Mouse (Mus musculus) frontal cortex, postnatal 36 days (tissue): Measurements from ENCODE around the gene Tbcc.
"Not testable (repeated sequence)": the region's sequence is repeated elsewhere in the genome, so short reads cannot be mapped to it uniquely, and the experiment has no call there.

Source experiments
- DNase-seq, 2 experiments: peaks; one replicate each; pipeline ENCODE4 v3.0.0; 2022; ENCODE audit warnings: low spot score in 2 of 2

Tbcc gene

DNA sequence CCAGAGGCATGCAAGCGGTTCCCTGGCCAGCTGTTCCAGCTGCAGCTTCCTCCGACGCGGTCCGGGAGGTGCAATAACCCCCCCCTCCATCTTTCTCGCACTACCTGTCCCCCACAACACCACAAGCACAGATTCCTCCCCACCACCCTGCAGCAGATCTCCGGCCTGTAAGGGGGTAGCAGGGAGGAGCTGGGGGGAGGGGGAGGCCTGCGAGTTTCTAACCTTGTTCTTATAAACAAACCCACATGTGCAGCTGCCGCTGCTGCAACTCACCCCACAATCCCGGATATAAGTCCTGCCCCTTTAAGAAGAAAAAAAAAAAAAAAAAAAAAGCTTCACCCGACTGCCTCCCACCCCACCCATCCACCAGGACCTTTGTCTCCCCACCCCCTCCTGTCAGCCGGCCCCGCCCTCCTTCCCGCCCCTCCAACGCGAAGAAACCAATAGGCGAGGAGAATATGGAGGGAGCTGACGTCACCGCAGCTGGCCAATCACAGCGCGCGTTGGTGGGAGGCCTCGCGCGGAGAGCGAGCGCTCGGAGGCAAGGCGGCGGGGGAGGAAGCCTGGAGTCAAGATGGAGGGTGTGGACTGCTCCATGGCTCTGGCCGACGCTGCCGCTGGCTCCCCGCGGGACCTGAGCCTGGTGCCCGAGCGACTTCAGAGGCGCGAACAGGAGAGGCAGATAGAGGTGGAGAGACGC lies at the start of gene Tbcc:
TSS of gene Tbcc (plus strand) at position 569 of the 700 bp plus-strand sequence.
- DNase-seq: peak; percentile 96 to 97

DNA sequence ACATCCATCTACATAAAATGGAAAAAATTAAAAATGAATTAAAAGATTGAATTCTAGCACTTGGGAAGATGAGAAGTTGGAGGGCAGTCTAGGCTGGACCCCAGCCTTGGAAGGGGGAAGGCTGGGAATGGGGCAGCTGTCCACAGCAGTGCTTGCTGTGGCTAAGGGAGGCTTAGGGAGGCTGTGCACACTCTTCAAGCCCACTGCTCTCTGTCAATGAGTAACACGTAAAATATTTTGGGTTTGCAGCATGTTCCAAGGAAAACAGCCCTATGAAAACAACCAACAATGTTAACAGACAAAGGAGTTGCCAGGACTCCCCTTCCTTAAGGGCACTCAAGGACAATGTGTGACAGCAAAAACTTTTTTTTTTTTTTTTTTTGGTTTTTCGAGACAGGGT lies 47.5 kb upstream of the Tbcc start:
- DNase-seq: no peak

DNA sequence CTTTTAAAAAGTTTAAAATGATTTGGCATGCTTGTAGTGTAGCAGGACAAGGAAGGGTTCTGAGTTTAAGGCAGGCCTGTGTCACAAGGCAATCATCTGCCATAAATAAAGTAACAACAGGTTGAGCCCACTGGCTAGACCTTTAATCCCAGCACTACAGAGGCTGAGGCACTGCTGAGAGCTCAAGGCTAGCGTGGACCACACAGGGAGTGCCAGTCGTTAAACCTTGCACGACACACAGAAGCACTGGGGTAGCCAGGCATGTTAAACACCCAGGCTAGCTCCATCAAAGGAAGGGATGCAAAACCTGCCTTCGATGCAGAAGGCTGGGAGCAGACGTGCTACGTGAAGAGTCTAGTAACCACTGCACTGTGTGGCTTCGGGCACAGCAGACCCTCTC lies 46.8 kb upstream of the Tbcc start:
- no peak for DNase-seq

DNA sequence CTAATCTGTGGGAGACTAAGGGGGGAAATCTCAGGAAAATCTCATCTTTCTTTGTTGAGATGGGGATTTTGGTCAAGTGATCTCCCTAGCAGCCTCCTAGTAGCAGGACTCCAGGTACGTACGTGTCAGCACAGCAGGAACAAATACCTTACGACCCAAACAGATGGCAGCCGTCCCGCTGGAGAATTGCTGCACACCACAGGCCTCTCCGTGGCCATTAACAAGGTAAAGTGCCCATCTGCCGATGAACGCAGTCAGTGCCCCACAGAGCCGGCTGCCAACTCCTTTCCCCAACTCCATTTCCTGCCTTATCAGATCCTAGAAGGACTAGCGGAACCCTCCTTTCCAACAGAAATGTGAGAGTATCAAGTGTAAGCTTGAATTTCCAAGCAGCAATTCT lies 45.7 kb upstream of the Tbcc start:
- DNase-seq: no peak

DNA sequence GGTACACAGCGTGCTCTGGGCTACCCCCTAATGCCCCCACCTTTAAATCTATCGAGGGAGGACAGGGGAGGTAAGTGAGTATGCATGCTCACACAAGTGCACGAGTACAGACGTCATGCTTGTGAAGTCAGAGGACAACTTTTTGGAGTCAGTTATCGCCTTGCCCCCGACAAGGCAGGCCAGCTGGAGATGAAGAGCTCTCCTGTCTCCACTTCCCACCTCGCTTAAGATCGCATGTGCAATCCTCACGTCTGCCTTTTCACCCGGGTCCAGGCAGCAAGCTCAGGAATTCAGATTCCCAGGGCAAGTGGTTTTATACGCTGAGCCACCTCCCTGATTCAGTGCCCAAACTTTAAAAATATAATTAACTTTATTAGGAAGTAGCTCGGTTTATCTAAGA lies 45.2 kb upstream of the Tbcc start:
- no peak for DNase-seq

DNA sequence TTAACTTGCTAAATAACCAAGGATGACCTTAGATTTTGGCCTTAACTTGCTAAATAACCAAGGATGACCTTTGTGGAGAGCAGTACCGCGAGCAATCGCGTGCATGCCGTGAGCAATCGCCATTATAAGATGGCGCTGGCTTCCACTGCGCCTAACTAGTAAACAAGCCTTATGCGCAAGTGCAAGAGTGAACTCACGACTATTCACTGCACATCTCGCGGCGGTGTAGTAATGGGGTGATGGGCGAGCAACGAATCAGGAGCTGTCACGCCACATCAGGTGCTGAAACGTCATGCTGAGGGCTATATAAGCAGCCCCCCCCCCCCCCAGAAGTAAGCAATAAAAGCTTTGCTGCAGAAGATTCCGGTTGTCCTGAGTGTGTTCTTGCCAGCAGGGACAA lies 43.9 kb upstream of the Tbcc start:
- not testable (repeated sequence) for DNase-seq

DNA sequence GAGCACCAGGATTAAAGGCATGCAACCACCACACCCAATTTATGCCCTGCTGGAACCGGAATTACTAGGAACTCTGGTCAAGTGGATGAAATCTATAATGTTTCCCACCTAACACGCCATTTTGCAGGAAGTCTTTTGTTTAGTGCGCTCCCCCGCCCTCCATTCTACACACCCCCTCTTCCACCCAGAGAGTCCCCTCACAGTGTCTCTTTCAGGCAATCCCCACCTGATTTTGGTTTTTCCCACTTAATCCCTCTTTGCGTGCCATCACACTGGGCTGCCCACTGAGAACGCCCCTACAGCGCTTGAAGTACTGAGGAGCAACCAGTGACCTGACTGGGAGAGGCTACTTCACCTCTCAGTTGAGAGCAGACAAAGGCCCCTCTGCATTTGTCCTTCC lies 43.3 kb upstream of the Tbcc start:
- no peak for DNase-seq

DNA sequence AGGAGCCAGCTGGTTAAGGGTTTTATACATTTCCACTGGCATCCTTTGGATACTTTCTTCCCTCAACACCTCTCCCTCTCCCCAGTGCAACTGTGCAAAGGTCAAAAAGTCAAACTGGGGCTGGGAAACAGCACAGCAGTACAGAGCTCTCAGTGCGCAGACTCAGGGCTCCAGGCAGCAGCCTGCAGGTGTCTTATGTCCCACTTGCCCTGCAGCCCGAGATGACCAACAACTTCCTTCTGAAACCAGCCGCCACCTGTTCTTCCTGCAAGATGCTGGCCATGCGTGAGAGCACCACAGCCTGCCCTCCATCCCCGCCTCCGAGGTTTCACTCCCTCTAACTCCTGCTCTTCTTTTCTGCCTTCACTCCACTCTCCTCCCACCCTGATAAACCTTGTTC lies 37.8 kb upstream of the Tbcc start:
- DNase-seq: no peak

DNA sequence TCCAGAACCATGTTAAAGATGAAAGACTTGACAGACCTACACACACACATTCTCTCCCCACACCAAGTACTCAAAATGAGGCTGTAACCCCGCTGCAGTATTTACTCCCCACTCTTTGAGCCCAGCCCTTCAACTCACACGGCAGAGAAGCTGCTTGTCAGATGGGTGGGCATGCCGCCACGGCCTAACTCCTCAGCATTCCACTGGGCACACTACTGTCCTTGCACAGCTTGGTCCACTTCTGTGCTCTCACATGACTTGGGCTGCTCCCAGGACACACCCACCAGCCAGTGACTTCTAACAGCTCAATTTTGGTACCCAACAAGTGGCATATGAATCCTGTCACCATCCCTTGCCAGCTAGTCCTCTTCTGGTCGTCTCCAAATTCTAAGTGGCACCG lies 37.2 kb upstream of the Tbcc start:
- peak in 1 of 2 experiments; percentile 48 for DNase-seq

DNA sequence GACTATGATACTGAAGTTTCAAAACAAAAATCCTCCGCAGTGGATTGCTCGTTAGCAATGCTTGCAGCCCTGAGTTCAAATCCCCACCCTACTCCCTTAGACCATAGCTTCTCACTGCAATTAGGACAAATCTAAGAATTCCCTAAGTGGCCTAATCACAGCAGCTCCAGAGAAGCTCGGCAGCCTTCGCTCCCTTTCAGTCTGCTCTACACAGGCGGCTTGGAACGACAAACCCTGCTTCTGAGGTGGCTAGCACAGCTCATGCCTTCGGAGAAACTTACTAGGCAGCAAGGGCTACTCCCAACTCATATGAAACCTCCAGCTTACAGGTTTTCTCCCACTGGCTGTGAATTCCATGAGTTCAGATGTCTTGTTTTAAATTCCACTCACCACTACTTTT lies 36.4 kb upstream of the Tbcc start:
- DNase-seq: no peak

DNA sequence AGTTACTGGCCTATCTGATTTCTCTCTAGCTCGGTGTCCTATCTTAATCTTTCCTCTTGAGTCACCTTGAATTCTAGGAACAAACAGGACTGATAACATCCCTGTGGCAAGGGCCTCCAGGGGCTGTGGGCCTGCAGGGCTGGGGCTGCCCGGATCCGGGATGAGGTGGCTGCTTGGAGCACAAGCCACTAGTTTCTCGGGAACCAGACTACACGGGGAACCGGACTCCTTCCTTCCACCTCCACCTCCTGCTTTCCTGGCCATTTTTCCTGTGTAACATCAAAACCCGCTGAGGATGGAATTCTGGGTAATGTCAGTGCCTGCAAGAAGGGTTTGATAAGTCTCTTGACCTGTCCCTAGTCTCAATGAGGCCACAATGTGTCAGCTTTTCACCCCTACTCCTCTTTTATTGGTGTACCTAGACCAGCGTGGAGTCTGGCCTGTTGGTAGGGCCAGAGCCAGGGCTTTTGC lies 35.8 kb upstream of the Tbcc start:
- DNase-seq: no peak

DNA sequence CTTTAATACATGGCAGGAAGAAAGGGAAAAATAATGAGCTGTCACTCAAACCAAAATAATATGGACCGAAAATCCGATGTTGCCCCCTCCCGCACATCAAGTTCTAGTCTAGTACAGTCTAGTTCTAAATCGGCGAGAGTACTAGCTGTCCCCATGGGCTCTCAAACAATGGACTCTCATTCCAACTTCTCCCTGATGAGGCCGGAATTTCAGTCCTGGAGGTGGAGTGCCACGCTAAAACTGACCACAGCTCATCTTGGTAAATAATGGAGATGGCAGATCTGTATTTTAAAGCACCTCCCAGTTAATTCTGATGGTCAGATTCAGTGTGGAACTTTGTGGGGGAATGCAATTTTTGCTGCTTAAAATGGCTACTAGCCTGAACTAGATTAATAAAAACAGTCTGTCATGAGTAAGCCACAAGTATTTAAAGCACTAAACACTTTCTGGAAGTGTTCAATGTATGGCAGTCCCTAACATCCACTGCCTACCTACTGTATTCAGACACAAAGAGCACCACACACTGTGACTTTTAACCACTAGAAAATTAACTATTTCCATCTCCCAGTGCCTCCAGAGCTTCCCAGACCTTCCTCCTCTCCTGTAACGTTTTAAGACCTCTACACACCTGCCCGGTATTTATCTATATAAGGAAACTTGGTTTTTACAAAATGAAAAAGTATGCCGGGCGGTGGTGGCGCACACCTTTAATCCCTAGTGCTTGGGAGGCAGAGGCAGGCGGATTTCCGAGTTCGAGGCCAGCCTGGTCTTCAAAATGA lies 35.0 kb upstream of the Tbcc start:
- no peak for DNase-seq

DNA sequence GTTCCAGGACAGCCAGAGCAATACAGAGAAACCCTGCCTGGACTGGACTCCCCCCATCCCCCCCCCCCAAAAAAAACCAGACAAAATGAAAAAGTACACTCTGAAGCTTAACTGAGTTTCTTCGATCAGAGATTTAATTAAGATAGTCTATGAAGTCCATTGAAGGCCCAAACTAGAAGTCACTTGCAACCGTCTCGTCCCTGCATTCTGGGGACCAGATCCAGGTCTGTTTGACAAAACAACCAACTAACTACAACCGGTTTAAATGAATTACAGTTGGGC lies 34.4 kb upstream of the Tbcc start:
- DNase-seq: no peak

DNA sequence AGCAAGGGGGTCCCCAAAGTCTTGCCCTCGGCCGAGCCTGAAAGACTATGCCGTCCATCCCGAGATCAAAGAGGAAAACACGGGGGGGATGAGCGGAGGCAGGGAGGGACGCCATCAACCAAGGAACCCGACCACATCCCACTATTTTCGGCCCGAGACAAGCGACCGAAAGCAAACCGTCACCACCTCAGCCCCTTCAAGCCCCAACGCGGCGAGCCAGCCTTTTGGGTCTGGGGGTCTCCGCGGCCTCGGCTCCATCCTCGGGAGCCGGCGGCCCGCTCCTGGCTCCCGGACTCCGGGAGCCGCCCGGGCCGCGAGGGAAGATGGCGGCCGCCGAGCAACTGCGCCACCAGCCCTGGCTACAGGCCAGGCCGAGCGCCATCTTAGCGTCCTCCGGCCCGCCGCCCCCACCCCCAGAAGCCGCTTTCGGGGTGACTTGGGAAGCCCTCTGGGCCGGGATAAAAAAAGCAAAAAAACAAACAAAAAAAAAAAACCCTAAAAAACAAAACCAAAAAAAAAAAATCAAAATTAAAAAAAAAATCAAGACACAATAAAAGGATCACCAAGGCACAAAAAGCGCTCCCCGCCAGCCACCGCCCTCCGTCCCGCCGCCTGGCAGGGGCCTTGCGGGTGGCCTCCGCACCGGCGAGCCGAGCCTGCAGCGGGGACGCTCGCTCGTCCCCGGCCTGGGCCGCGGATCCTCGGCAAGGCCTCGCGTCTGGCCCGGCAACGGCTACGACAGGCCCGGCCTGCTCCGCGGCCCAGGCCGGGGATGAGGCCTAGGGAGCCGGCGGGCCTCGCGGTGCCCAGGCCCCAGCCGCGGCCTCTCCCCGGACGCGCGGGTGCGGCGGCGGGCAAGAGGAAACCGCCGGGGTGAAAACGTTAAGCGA lies 33.8 kb upstream of the Tbcc start:
- peak; percentile 67 to 78 for DNase-seq

DNA sequence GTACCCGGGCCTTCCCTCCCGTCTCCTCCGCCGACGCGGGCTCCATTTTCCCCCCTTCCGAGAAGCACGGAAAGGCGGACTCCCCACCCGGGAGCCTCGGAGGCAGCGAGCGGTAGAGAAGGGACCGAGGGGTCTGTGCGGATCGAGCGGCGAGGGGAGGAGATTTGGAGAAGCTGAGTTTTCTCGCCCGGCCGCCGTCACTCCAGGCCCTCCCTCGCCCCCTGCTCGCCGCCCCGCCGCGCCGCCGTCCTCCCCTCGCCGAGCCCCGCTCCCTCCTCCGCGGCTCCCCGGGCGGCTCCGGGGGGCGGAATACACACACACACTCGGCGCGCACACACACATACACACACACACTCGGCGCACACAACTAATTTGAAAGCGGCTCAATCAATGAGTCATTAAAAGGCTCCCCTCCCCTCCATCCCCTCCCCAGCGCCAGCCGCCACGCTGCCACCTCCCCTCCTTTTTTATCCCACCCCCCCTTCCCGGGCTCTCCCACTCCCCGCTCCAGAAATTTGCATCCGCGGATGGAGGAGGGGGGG lies 33.1 kb upstream of the Tbcc start:
- peak; percentile 79 for DNase-seq

DNA sequence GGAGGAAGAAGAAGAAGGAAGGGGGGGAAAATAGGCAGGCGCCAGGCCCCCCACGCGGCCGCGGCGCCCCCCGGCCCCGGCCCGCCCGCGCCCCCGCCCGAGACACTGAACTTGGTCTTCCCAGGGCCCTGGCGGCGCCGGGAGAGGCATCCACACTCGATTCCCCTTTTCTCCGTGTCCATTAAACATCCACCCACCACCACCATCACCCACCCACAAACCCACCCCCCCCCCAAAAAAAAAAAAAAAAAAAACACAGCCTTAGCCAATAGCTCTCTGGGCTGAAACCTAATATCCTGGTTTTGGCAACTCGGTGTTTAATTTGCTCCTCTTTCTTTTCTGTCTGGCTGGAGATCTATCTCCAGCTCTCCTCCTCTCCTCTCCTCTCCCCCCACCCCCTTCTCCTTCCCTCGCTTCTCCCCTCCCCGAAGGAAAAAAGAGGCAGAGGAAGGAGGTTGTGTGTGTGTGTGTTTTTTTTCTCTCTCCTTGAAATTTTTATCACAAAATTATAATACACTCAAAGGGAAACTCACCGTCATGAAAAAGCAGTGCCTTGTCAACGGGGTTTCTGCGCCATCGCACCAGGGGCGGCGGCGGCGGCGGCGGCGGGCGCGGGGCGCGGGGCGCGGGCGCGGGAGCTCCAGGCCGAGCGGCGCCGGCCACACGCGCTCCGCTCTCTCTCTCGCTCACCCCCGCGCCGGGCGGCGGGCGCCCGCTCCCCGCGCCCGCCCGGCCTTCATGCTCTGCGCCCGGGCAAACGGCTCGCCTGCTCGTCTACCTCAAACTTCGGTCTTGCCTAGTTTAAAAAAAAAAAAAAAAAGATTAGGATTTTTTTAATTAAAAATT lies 32.4 kb upstream of the Tbcc start, which contains the start of gene Bicral:
TSS of gene Bicral (minus strand) at position 580 of the 846 bp plus-strand sequence.
- DNase-seq: peak; percentile 68 to 70

DNA sequence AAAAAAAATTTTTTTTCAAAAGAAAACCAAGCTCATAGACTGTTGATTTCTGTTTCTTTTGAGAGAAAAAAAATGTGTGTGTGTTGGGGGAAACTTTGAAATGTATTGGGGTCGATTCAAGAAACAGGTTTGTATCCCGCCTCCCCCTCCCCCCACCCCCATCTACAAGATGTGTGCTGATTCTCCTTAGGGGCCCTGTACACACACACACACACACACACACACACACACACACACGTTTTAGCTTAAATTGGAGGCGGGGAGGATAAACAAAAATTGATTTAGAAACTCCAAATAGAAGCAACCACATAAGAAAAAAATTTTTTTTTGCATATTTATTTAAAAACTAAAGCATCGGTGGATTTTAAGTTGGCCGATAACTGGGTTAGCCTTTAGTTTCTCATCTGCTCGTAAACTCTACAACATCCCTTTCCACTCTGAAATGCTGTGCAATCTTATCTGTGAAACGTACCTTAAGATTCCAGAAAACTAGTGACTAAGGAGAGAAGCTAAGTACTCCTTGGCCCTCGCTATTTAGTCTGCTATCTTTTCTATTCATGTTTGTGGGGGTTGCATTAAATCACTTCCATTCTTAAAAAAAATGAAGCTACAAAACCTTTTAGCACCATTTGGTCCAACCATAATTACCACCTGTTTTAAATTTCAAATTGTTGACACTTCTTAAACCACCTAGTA lies 31.6 kb upstream of the Tbcc start:
- DNase-seq: no peak

DNA sequence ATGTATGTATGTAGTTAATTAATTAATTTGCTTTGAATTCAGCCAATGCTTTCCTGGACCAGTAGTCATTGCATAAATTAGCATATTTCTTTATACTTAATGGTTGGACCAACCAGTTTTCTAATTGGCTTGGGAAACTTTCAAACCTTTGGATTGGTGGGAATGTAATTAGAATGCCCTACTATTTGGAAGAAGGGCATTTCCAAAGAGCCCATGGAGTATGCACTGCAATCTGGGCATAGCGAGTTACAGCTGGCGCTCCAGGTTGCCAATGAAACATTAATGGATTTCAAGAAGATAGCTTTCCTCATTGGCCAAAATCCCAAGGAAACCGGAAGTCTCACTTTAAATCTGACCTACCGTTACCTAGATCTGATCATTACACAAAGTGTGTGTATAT lies 30.4 kb upstream of the Tbcc start:
- no peak for DNase-seq

DNA sequence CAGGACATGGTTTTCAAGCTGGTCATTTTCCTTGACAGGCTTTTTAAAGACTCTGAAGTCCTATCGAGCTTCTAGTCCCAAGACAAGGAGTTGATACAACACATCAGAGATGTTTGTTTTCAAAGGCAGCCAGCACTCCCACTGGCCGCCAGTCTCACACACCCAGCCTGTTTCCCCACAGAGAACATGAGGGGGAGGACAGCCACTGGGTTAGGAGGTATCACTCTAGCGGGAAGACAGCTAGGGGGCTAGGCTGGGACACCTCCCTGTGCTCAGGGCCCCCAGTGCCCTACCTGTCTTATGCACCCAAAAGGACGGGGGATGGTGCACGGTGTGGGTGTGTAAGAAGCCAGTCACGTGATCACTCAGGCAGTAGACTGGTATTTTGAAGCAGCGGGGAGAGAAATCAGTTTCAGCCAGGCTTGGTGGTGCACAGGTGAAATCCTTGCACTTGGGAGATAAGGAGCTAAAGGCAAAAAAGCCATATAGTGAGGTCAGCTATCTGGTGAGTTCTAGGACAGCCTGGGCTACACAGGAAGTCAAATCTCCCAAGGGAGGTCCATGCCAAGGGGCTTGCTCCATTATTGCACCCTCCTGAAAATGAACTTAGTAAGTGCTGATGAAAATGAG lies 25.8 kb upstream of the Tbcc start:
- DNase-seq: peak in 1 of 2 experiments; percentile 34

DNA sequence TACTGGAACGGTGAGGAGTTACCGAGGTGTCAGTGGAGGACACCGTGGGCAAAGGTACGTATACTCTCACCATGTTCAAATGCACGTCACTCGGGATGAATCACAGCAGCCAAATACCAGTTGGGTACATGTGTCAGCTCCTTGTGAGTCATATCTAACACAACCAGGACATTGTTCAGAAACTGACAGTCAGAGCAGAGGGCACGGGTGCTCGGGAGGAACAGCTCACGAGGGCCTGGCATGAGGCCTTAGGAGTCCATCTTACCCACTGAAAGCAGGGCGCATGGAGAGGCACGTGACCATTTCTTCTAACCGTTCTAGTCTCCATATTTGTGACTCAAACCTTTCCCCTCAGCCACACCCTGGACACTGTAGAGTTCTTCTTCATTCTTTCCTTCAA lies 23.6 kb upstream of the Tbcc start:
- DNase-seq: no peak
